Mouse (Mus musculus): ENCODE measurements around the gene Szrd1.

Szrd1 gene

GRCm38 (mm10) chr4:141139116-141139970 lies at the start of gene Szrd1:
Szrd1 (minus strand) TSS chr4:141139775.
- DNase-seq: peak; percentile 100

- DNase-seq: no peak
These were observed 47.6 kb upstream of the Szrd1 start for GRCm38 (mm10) chr4:141186923-141187836.

- no peak for DNase-seq
These were observed 44.9 kb upstream of the Szrd1 start for GRCm38 (mm10) chr4:141184426-141184825.

GRCm38 (mm10) chr4:141183932-141184331 lies 44.4 kb upstream of the Szrd1 start:
- DNase-seq: no peak

- no peak for DNase-seq
These were observed 42.4 kb upstream of the Szrd1 start for GRCm38 (mm10) chr4:141181981-141182380.

- DNase-seq: no peak
These were observed 41.3 kb upstream of the Szrd1 start for GRCm38 (mm10) chr4:141180831-141181230.

GRCm38 (mm10) chr4:141178500-141178899 lies 38.9 kb upstream of the Szrd1 start:
- no peak for DNase-seq

GRCm38 (mm10) chr4:141176328-141176838 lies 36.8 kb upstream of the Szrd1 start:
- peak; percentile 92 for DNase-seq

GRCm38 (mm10) chr4:141175783-141176182 lies 36.2 kb upstream of the Szrd1 start:
- DNase-seq: peak; percentile 96

- DNase-seq: no peak
These were observed 32.5 kb upstream of the Szrd1 start for GRCm38 (mm10) chr4:141172121-141172520.

- no peak for DNase-seq
These were observed 27.6 kb upstream of the Szrd1 start for GRCm38 (mm10) chr4:141167156-141167555.

- no peak for DNase-seq
These were observed 26.2 kb upstream of the Szrd1 start for GRCm38 (mm10) chr4:141165744-141166292.

- DNase-seq: peak; percentile 79
These were observed 24.2 kb upstream of the Szrd1 start for GRCm38 (mm10) chr4:141163729-141164128.

- DNase-seq: no peak
These were observed 22.2 kb upstream of the Szrd1 start for GRCm38 (mm10) chr4:141161699-141162208.

- no peak for DNase-seq
These were observed 20.6 kb upstream of the Szrd1 start for GRCm38 (mm10) chr4:141160193-141160592.

- DNase-seq: no peak
These were observed 20.1 kb upstream of the Szrd1 start for GRCm38 (mm10) chr4:141159666-141160065.

- no peak for DNase-seq
These were observed 19.5 kb upstream of the Szrd1 start for GRCm38 (mm10) chr4:141159093-141159492.

- no peak for DNase-seq
These were observed 19.0 kb upstream of the Szrd1 start for GRCm38 (mm10) chr4:141158609-141159008.

- peak; percentile 89 for DNase-seq
These were observed 17.9 kb upstream of the Szrd1 start for GRCm38 (mm10) chr4:141157485-141157884.

- no peak for DNase-seq
These were observed 9.5 kb upstream of the Szrd1 start for GRCm38 (mm10) chr4:141149116-141149515.

- peak; percentile 97 for DNase-seq
These were observed 8.6 kb upstream of the Szrd1 start for GRCm38 (mm10) chr4:141148009-141148801.

All from heart, adult 11 months (tissue).